Comparison of ENCODE assay signal across 16 mouse cellular contexts in the genomic region with DNA sequence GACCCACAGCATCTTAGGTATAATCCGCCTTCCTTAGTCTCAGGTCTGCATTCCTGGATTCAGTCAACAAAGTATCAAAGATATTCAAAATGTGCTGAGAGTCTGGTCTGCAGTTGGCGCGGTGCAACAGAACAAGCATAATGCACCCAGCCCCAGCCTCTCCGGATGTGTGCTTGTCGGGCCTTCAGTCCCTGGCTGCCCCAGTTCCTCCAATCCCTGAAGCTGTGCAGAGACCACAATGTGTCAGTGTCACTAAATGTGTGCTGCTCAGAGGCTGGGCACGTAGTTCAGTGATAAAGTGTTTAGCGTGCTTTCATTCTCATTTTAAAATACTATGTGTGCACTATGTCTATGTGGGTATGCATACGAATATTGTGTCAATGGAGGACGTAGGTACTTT. TPM values are rescaled to one million over a fixed set of nuclear protein-coding genes. Genes with fewer than 3 reads are reported as not detected.
DNase-seq lines count a peak whose midpoint lies in the region; ATAC-seq and TF ChIP-seq lines count a peak whose summit lies in the region.
"Had no signal": no experiment of that assay in that cellular context is flagged by ENCODE, and none has a peak within 500 bp of the region (broad histone marks: within the 10 kb centered on the region; RNA-seq: fewer than 3 reads in every experiment).

No protein-coding gene starts in this region.

- no peak for DNase-seq in heart, postnatal 14 days
- peak; percentile 16 for DNase-seq in thymus, adult 2 months
- no peak for DNase-seq in thymus, postnatal 36 days
- DNase-seq in thymus, postnatal 4 days = peak; percentile 38
- DNase-seq in spleen, postnatal 10 days (ENCODE audit: low spot score in 2 of 2) = no peak
- DNase-seq in spleen, adult 12 weeks (ENCODE audit: low spot score) = no peak
- DNase-seq: cerebellum, adult 18-20 months; lung, postnatal 36 days; midbrain, embryonic 14.5 days; retina, postnatal 1 day had no signal

- peak overlapping the region; percentile 74 for H3K27ac ChIP-seq in heart, embryonic 11.5 days (ENCODE audit: low read depth, low read length)
- H3K27ac ChIP-seq in thymus, adult 2 months (ENCODE audit: control insufficient read depth, insufficient read depth, low read length) = no peak overlapping the region; the same call in 1 of the 2 replicates
- H3K27ac ChIP-seq: embryonic facial prominence, embryonic 15.5 days; forebrain, embryonic 13.5 days; limb, embryonic 12.5 days; liver, embryonic 15.5 days had no signal

- ATAC-seq in heart, embryonic 11.5 days (replicated peaks; ENCODE audit: insufficient number of reproducible peaks, low FRiP score, low TSS enrichment) = 0 out of 2 replicates have a peak, but pooled peaks have one; percentile 46
- ATAC-seq in megakaryocyte, adult 5-6 weeks (ENCODE audit: poor library complexity, severe bottlenecking) = peak; percentile 61; the same call in 1 of the 2 replicates
- ATAC-seq: forebrain, embryonic 13.5 days had no signal

- no peaks in the 10 kb centered on the region for H3K9me3 ChIP-seq in heart, embryonic 11.5 days (replicated peaks; ENCODE audit: control insufficient read depth, low read length)
- H3K9me3 ChIP-seq: embryonic facial prominence, embryonic 15.5 days; forebrain, embryonic 13.5 days; limb, embryonic 12.5 days; liver, embryonic 15.5 days had no signal

- H3K4me3 ChIP-seq in heart, embryonic 11.5 days (ENCODE audit: low read depth, low read length) = no peak overlapping the region
- no peak overlapping the region for H3K4me3 ChIP-seq in thymus, adult 2 months (ENCODE audit: control insufficient read depth, insufficient read depth, low read length)
- H3K4me3 ChIP-seq: embryonic facial prominence, embryonic 15.5 days; forebrain, embryonic 13.5 days; limb, embryonic 12.5 days; liver, embryonic 15.5 days had no signal

- peaks cover 13% of the 10 kb centered on the region for H3K4me1 ChIP-seq in heart, embryonic 11.5 days (ENCODE audit: control insufficient read depth, insufficient read depth, low read length)
- H3K4me1 ChIP-seq in thymus, adult 2 months (replicated peaks; ENCODE audit: control insufficient read depth, insufficient read depth, low read length) = peaks cover 49% of the 10 kb centered on the region
- H3K4me1 ChIP-seq: embryonic facial prominence, embryonic 15.5 days; forebrain, embryonic 13.5 days; liver, embryonic 15.5 days had no signal

- TF ChIP-seq CTCF in thymus, adult 2 months (IDR thresholded peaks at IDR 0.05; ENCODE audit: borderline replicate concordance, control insufficient read depth, extremely low read depth, insufficient read depth, low read length, poor library complexity) = no peak

- 70% methylated on average over 9 of the region's 9 CpGs for WGBS in heart, embryonic 11.5 days (ENCODE audit: insufficient replicate concordance)
- 35% methylated on average over 9 of the region's 9 CpGs for WGBS in thymus, adult 2 months

- peak overlapping the region; percentile 22; the same call in 1 of the 2 replicates for H3K4me2 ChIP-seq in heart, embryonic 11.5 days
- H3K4me2 ChIP-seq: embryonic facial prominence, embryonic 15.5 days; forebrain, embryonic 13.5 days; limb, embryonic 12.5 days; liver, embryonic 15.5 days had no signal

- H3K9ac ChIP-seq in heart, embryonic 11.5 days (ENCODE audit: low read depth, low read length) = no peak overlapping the region
- H3K9ac ChIP-seq: embryonic facial prominence, embryonic 15.5 days; forebrain, embryonic 13.5 days; limb, embryonic 12.5 days; liver, embryonic 15.5 days had no signal

- no peaks in the 10 kb centered on the region for H3K36me3 ChIP-seq in heart, embryonic 11.5 days (ENCODE audit: control insufficient read depth, insufficient read depth, low read length)
- no peaks in the 10 kb centered on the region for H3K36me3 ChIP-seq in thymus, adult 2 months (ENCODE audit: control insufficient read depth, insufficient read depth, low read length)
- H3K36me3 ChIP-seq: embryonic facial prominence, embryonic 15.5 days; limb, embryonic 12.5 days; liver, embryonic 15.5 days had no signal

- no peaks in the 10 kb centered on the region for H3K27me3 ChIP-seq in heart, embryonic 11.5 days (ENCODE audit: control insufficient read depth, insufficient read depth, low read length)
- no peaks in the 10 kb centered on the region for H3K27me3 ChIP-seq in thymus, adult 2 months (ENCODE audit: control insufficient read depth, insufficient read depth, low read length)
- H3K27me3 ChIP-seq: embryonic facial prominence, embryonic 15.5 days; forebrain, embryonic 13.5 days; limb, embryonic 12.5 days; liver, embryonic 15.5 days had no signal

- TF ChIP-seq POLR2A in thymus, adult 2 months (IDR thresholded peaks at IDR 0.05; ENCODE audit: control insufficient read depth, extremely low read depth, insufficient read depth, low read length, poor library complexity) = no peak

- intact Hi-C loops in heart, postnatal 14 days (cut with DNase I) = no loop called here

RNA-seq across cellular contexts. Expression of gene Zbtb38, which starts 31.0 kb away (rescaled TPM):
- polyA plus RNA-seq in heart, embryonic 11.5 days (2014; fragmentation: Nextera tagmentation; extraction: Ambion mirVana) = 22.7 and 24.7 TPM in 2 replicates
- total RNA-seq in heart, postnatal 14 days (2021) = 10 to 100 TPM; 28.5 to 35.0 TPM
- 7.2 and 9.1 TPM in 2 replicates for polyA plus RNA-seq in thymus, adult 2 months (2012; rRNA removed)
- 13.6 and 18.9 TPM in 2 replicates for total RNA-seq in megakaryocyte, adult 5-6 weeks (2015)
- 18.7 and 19.8 TPM in 2 replicates for total RNA-seq in megakaryocyte, adult 5-6 weeks (2017)

Comparison
In these comparisons a context has a peak if more than half of its experiments do, and no peak if none do; other contexts are left out.
1. DNase-seq: peak in thymus, adult 2 months (single experiment) and thymus, postnatal 4 days (single experiment); none in heart, postnatal 14 days (0 of 2), thymus, postnatal 36 days (0 of 2), spleen, postnatal 10 days (0 of 2) and spleen, adult 12 weeks (single experiment).